Mouse (Mus musculus) right cerebral cortex, postnatal 4 days (tissue): ENCODE data around the gene Gpr180.

Experiments
- DNase-seq: peaks from one replicate; pipeline ENCODE4 v3.0.0-alpha.2; 2022

Gene Gpr180

DNA sequence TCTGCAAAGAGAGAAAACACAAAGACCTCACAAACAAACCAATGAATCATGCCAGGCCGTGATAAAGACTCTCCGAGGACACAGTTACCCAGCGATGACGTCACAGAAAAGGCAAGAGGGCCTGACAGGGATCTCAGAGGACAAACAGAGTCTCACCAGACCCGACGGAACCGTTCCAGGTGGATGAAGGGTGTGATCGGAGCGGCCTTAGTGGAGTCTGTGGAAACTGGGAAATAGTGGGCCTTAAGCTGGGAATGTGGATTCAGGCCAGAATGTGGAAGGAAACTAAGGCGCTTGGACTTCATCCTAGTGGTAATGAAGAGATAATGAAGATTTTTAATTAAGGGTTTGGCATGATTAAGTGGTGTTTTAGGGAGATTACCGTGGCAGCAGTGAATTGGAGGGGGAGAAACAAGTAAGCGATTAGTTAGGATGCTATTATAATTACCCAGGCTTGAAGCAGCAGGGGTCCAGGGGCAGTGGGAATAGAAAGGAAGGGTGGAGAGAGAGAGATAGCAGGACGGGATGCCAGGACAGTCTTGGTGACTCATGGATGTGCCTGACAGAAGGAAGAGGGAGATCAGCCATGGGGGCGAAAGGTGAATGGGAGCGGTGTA lies 75.3 kb downstream of the Gpr180 start:
- DNase-seq: no peak
